Mouse (Mus musculus): ENCODE measurements around the gene Lgals1. TPM values are rescaled to one million over a fixed set of nuclear protein-coding genes. Genes with fewer than 3 reads are reported as not detected.
"Not testable (repeated sequence)": the region's sequence is repeated elsewhere in the genome, so short reads cannot be mapped to it uniquely, and the experiment has no call there.

Gene Lgals1
- polyA plus RNA-seq (2014; fragmentation: Nextera tagmentation; extraction: Ambion mirVana) = 89.0 and 98.0 TPM in 2 replicates

GRCm38 (mm10) chr15:78926021-78926919 is at the start of gene Lgals1:
Lgals1 (plus strand) TSS chr15:78926725.
- ATAC-seq = peak; percentile 51
- 7% methylated on average over 20 of the region's 20 CpGs for WGBS

GRCm38 (mm10) chr15:78876991-78877809 is 49.3 kb upstream of the Lgals1 start, which contains the start of gene Gga1:
Gga1 (plus strand) TSS chr15:78877190.
- under 1% methylated on average over 52 of the region's 95 CpGs for WGBS

More at GRCm38 (mm10) chr15:78926021-78926919, at the start of gene Lgals1:
- Histone ChIP-seq H3K9ac (ENCODE audit: low read length) (peak within 1 kb of the TSS; percentile 35; the same call in 1 of the 2 replicates), H3K4me1 (ENCODE audit: control insufficient read depth, insufficient read depth, low read length) (peaks cover 17% of the 10 kb centered on the region), H3K27me3 (replicated peaks; ENCODE audit: control insufficient read depth, insufficient read depth, low read length) (no peaks in the 10 kb centered on the region), H3K4me2 (ENCODE audit: low read length) (peak within 1 kb of the TSS; percentile 62), H3K36me3 (ENCODE audit: control insufficient read depth, insufficient read depth, low read length) (no peaks in the 10 kb centered on the region), H3K9me3 (replicated peaks; ENCODE audit: control insufficient read depth, low read length) (no peaks in the 10 kb centered on the region), H3K27ac (ENCODE audit: low read depth, low read length) (peak within 1 kb of the TSS; percentile 48; the same call in 1 of the 2 replicates), H3K4me3 (ENCODE audit: low read depth, low read length) (peak within 1 kb of the TSS; percentile 24; the same call in 1 of the 2 replicates)
- peak; percentile 70 for DNase-seq (ENCODE audit: low spot score)

GRCm38 (mm10) chr15:78877810-78878390 is 48.6 kb upstream of the Lgals1 start:
- Histone ChIP-seq H3K4me1 (ENCODE audit: control insufficient read depth, insufficient read depth, low read length) (peaks cover 14% of the 10 kb centered on the region), H3K27me3 (replicated peaks; ENCODE audit: control insufficient read depth, insufficient read depth, low read length) (no peaks in the 10 kb centered on the region), H3K4me3 (ENCODE audit: low read depth, low read length) (peak overlapping the region; percentile 74), H3K9ac (ENCODE audit: low read length) (peak overlapping the region; percentile 82), H3K36me3 (ENCODE audit: control insufficient read depth, insufficient read depth, low read length) (peaks cover 23% of the 10 kb centered on the region), H3K27ac (ENCODE audit: low read depth, low read length) (peak overlapping the region; percentile 97), H3K4me2 (ENCODE audit: low read length) (peak overlapping the region; percentile 88), H3K9me3 (replicated peaks; ENCODE audit: control insufficient read depth, low read length) (no peaks in the 10 kb centered on the region)
- DNase-seq (ENCODE audit: low spot score) = no peak
- whole genome bisulfite sequencing = under 1% methylated on average over 16 of the region's 17 CpGs
- ATAC-seq = no peak

More at GRCm38 (mm10) chr15:78876991-78877809, 49.3 kb upstream of the Lgals1 start, which contains the start of gene Gga1:
- Histone ChIP-seq H3K36me3 (ENCODE audit: control insufficient read depth, insufficient read depth, low read length) (peaks cover 18% of the 10 kb centered on the region), H3K4me3 (ENCODE audit: low read depth, low read length) (peak within 1 kb of the TSS; percentile 74), H3K27ac (ENCODE audit: low read depth, low read length) (peak within 1 kb of the TSS; percentile 97), H3K9ac (ENCODE audit: low read length) (peak within 1 kb of the TSS; percentile 82), H3K4me2 (ENCODE audit: low read length) (peak within 1 kb of the TSS; percentile 88), H3K27me3 (replicated peaks; ENCODE audit: control insufficient read depth, insufficient read depth, low read length) (no peaks in the 10 kb centered on the region), H3K4me1 (ENCODE audit: control insufficient read depth, insufficient read depth, low read length) (peaks cover 14% of the 10 kb centered on the region), H3K9me3 (replicated peaks; ENCODE audit: control insufficient read depth, low read length) (no peaks in the 10 kb centered on the region)
- DNase-seq (ENCODE audit: low spot score) (peak; percentile 99), ATAC-seq (peak; percentile 92)

DNA sequence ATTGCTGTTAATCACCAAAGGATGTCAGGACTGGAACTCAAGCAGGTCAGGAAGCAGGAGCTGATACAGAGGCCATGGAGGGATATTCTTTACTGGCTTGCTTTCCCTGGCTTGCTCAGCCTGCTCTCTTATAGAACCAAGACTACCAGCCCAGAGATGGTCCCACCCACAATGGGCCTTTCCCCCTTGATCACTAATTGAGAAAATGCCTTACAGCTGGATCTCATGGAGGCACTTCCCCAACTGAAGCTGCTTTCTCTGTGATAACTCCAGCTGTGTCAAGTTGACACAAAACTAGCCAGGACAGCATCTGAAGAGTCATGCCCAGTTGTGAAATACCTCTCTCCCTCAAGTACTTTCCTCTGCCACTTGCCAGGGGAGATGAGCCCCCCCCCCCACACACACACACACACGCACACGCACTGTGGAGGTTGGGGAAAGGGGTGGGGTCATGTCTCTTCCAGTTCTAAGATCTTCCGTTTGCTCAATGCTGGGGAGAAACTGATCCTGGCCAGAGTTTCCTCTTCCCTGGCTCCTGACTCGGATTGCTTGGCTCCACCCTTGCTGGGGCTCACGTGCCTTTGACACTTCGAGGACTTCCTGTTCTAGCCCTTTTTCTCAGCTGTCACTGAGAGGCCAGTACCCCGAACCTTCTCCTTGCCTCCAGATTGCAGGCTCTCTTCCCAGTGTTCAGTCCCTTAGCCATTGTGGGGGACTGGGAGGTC is 47.6 kb upstream of the Lgals1 start:
- H3K4me2 ChIP-seq (ENCODE audit: low read length); ATAC-seq: not testable (repeated sequence)

DNA sequence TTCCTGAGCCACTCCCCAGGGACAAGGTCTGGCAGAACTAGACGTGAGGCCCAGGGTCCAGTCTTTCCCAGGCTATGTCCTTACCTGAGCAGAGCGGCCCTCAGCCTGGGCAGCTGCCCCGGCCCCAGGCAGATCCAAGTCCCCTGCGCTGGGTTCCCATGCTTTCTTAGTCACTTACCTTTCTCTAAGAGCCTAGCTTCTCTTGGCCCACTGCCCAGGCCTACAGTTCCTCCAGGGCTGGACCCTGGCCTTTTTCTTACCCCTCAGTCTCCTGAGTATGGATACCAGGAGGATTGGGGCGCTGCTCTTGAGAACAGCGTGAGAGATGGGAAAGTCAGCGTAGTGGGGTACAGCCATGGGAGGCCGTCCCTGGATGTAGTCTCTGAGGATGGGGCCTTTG is 46.1 kb upstream of the Lgals1 start:
- peaks cover 10% of the 10 kb centered on the region for H3K4me1 ChIP-seq (ENCODE audit: control insufficient read depth, insufficient read depth, low read length)
- WGBS = 95% methylated on average over 8 of the region's 8 CpGs
- peaks cover 45% of the 10 kb centered on the region for H3K36me3 ChIP-seq (ENCODE audit: control insufficient read depth, insufficient read depth, low read length)
- H3K4me2 ChIP-seq (ENCODE audit: low read length) = no peak overlapping the region
- no peak for DNase-seq (ENCODE audit: low spot score)
- no peaks in the 10 kb centered on the region for H3K9me3 ChIP-seq (replicated peaks; ENCODE audit: control insufficient read depth, low read length)
- H3K4me3 ChIP-seq (ENCODE audit: low read depth, low read length) = no peak overlapping the region
- no peaks in the 10 kb centered on the region for H3K27me3 ChIP-seq (replicated peaks; ENCODE audit: control insufficient read depth, insufficient read depth, low read length)
- H3K27ac ChIP-seq (ENCODE audit: low read depth, low read length) = no peak overlapping the region
- H3K9ac ChIP-seq (ENCODE audit: low read length) = no peak overlapping the region
- no peak for ATAC-seq

More for the DNA sequence above, 47.6 kb upstream of the Lgals1 start:
- DNase-seq (ENCODE audit: low spot score); H3K27ac ChIP-seq (ENCODE audit: low read depth, low read length); H3K9ac ChIP-seq (ENCODE audit: low read length); H3K9me3 ChIP-seq (replicated peaks; ENCODE audit: control insufficient read depth, low read length); H3K27me3 ChIP-seq (replicated peaks; ENCODE audit: control insufficient read depth, insufficient read depth, low read length); H3K4me3 ChIP-seq (ENCODE audit: low read depth, low read length): not testable (repeated sequence)
- WGBS = 76% methylated on average over 7 of the region's 7 CpGs
- H3K36me3 ChIP-seq (ENCODE audit: control insufficient read depth, insufficient read depth, low read length) = peaks cover 34% of the 10 kb centered on the region
- peaks cover 13% of the 10 kb centered on the region for H3K4me1 ChIP-seq (ENCODE audit: control insufficient read depth, insufficient read depth, low read length)

- 89% methylated on average over 3 of the region's 3 CpGs for WGBS
- H3K4me2 ChIP-seq (ENCODE audit: low read length) = no peak overlapping the region
- H3K9ac ChIP-seq (ENCODE audit: low read length) = no peak overlapping the region
- H3K4me3 ChIP-seq (ENCODE audit: low read depth, low read length) = no peak overlapping the region
- H3K27ac ChIP-seq (ENCODE audit: low read depth, low read length) = no peak overlapping the region
- ATAC-seq (no peak), DNase-seq (ENCODE audit: low spot score) (no peak)
- H3K4me1 ChIP-seq (ENCODE audit: control insufficient read depth, insufficient read depth, low read length) = peaks cover 5% of the 10 kb centered on the region
- peaks cover 59% of the 10 kb centered on the region for H3K36me3 ChIP-seq (ENCODE audit: control insufficient read depth, insufficient read depth, low read length)
- H3K27me3 ChIP-seq (replicated peaks; ENCODE audit: control insufficient read depth, insufficient read depth, low read length) = no peaks in the 10 kb centered on the region
- no peaks in the 10 kb centered on the region for H3K9me3 ChIP-seq (replicated peaks; ENCODE audit: control insufficient read depth, low read length)
These were observed 44.7 kb upstream of the Lgals1 start for GRCm38 (mm10) chr15:78881828-78882227.

GRCm38 (mm10) chr15:78889401-78889853 is 37.1 kb upstream of the Lgals1 start:
- H3K4me3 ChIP-seq (ENCODE audit: low read depth, low read length) = no peak overlapping the region
- peaks cover 89% of the 10 kb centered on the region for H3K36me3 ChIP-seq (ENCODE audit: control insufficient read depth, insufficient read depth, low read length)
- DNase-seq (ENCODE audit: low spot score) = no peak
- H3K27ac ChIP-seq (ENCODE audit: low read depth, low read length) = no peak overlapping the region
- H3K9ac ChIP-seq (ENCODE audit: low read length) = no peak overlapping the region
- no peaks in the 10 kb centered on the region for H3K27me3 ChIP-seq (replicated peaks; ENCODE audit: control insufficient read depth, insufficient read depth, low read length)
- WGBS = 22% methylated on average over 13 of the region's 13 CpGs
- no peak overlapping the region for H3K4me2 ChIP-seq (ENCODE audit: low read length)
- no peak for ATAC-seq
- H3K9me3 ChIP-seq (replicated peaks; ENCODE audit: control insufficient read depth, low read length) = no peaks in the 10 kb centered on the region
- H3K4me1 ChIP-seq (ENCODE audit: control insufficient read depth, insufficient read depth, low read length) = no peaks in the 10 kb centered on the region

DNA sequence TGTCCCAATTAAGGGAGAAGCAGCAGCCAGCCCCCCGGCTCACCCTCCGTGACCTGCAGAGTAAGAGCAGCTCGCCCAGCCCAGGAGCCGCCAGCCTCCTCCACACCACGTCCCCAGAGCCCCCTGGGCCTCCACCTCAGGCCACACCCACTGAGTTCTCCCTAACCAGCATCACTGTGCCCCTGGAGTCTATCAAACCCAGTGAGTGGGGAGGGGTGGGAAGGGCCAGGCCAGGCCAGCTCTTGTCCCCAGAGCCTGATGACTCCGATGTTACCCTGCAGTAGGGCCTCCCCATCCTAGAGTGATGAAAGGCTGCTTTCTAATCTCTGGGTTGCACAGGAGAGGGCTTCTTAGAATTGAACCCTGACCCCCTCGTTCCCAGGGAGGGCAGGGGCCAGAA is 34.1 kb upstream of the Lgals1 start:
- 76% methylated on average over 7 of the region's 7 CpGs for WGBS
- peaks cover 71% of the 10 kb centered on the region for H3K36me3 ChIP-seq (ENCODE audit: control insufficient read depth, insufficient read depth, low read length)
- H3K4me2 ChIP-seq (ENCODE audit: low read length) = no peak overlapping the region
- H3K27me3 ChIP-seq (replicated peaks; ENCODE audit: control insufficient read depth, insufficient read depth, low read length) = no peaks in the 10 kb centered on the region
- H3K4me1 ChIP-seq (ENCODE audit: control insufficient read depth, insufficient read depth, low read length) = no peaks in the 10 kb centered on the region
- no peak overlapping the region for H3K27ac ChIP-seq (ENCODE audit: low read depth, low read length)
- no peaks in the 10 kb centered on the region for H3K9me3 ChIP-seq (replicated peaks; ENCODE audit: control insufficient read depth, low read length)
- no peak for DNase-seq (ENCODE audit: low spot score)
- H3K4me3 ChIP-seq (ENCODE audit: low read depth, low read length) = no peak overlapping the region
- no peak overlapping the region for H3K9ac ChIP-seq (ENCODE audit: low read length)
- ATAC-seq = no peak
